Mouse (Mus musculus) midbrain, embryonic 16.5 days (tissue): ENCODE data around the gene Gpr174. TPM values are rescaled to one million over a fixed set of nuclear protein-coding genes. Genes with fewer than 3 reads are reported as not detected.

Experiments
- polyA plus RNA-seq: library from polyadenylated mRNA; unstranded; fragments of >200 nt; fragmentation: Nextera tagmentation; extraction: Ambion mirVana; gene quantifications from 2 replicates; pipeline ENCODE4 v1.2.1, GENCODE M21; 2015

Gene Gpr174
- polyA plus RNA-seq, 1 experiment from 2014 or later: 0.09 TPM

Other genes starting within 250 kb of the Gpr174 start
- gene P2ry10, start 167.4 kb upstream of the Gpr174 start, polyA plus RNA-seq: not detected in 2 replicates
- gene P2ry10b, start 107.0 kb upstream of the Gpr174 start, polyA plus RNA-seq: 0.34 and 0.96 TPM in 2 replicates
- gene Itm2a, start 147.5 kb downstream of the Gpr174 start, polyA plus RNA-seq: 130 and 134 TPM in 2 replicates